Mouse (Mus musculus): Measurements from ENCODE around the gene Rpl29. TPM values are rescaled to one million over a fixed set of nuclear protein-coding genes. Genes with fewer than 3 reads are reported as not detected.

Rpl29 gene
- polyA plus RNA-seq, 1 experiment, result 237 TPM

- Histone ChIP-seq H3K4me1 (ENCODE audit: control insufficient read depth, insufficient read depth, low read length) (no peaks in the 10 kb centered on the region), H3K27ac (ENCODE audit: insufficient read depth, low read length) (no peak overlapping the region)
- no peak for TF ChIP-seq CTCF (IDR thresholded peaks at IDR 0.05; ENCODE audit: low read depth, low read length)
- no peak for TF ChIP-seq POLR2A (IDR thresholded peaks at IDR 0.05; ENCODE audit: insufficient read depth, low read length)
- no peak for TF ChIP-seq EP300 (IDR thresholded peaks at IDR 0.05; ENCODE audit: insufficient read depth, low read depth, low read length)
These were observed 22.7 kb upstream of the Rpl29 start for GRCm38 (mm10) chr9:106406443-106407078.

DNA sequence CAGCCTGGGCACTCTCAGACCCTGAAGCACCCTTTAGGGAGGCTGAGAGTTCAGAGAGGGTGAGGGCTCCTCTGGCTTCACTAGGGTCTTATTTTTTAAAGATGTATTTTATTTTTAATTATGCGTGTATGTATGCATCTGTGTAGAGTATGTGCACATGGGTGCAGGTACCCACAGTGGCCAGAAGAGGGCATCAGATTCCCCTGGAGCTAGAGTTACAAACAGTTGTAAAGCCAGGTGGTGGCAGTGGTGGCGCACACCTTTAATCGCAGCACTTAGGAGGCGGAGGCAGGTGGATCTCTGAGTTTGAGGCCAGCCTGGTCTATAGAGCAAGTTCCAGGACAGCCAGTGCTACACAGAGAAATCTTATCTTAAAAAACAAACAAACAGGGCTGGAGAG lies 20.2 kb upstream of the Rpl29 start:
- TF ChIP-seq POLR2A (IDR thresholded peaks at IDR 0.05; ENCODE audit: insufficient read depth, low read length) (no peak), CTCF (IDR thresholded peaks at IDR 0.05; ENCODE audit: low read depth, low read length) (peak; percentile 22)
- Histone ChIP-seq H3K9me3 (replicated peaks; ENCODE audit: control insufficient read depth, insufficient read depth, low read length, poor library complexity, severe bottlenecking) (no peaks in the 10 kb centered on the region), H3K9ac (ENCODE audit: low read depth, poor library complexity, severe bottlenecking) (no peak overlapping the region), H3K27ac (ENCODE audit: insufficient read depth, low read length) (no peak overlapping the region), H3K4me3 (ENCODE audit: low read depth, low read length) (no peak overlapping the region), H3K27me3 (ENCODE audit: control insufficient read depth, insufficient read depth, low read length, poor library complexity, severe bottlenecking) (no peaks in the 10 kb centered on the region), H3K4me1 (ENCODE audit: control insufficient read depth, insufficient read depth, low read length) (no peaks in the 10 kb centered on the region), H3K36me3 (ENCODE audit: control insufficient read depth, insufficient read depth, low read length, poor library complexity, severe bottlenecking) (no peaks in the 10 kb centered on the region)

More at GRCm38 (mm10) chr9:106406443-106407078, 22.7 kb upstream of the Rpl29 start:
- Histone ChIP-seq H3K4me3 (ENCODE audit: low read depth, low read length) (no peak overlapping the region), H3K9ac (ENCODE audit: low read depth, poor library complexity, severe bottlenecking) (no peak overlapping the region), H3K36me3 (ENCODE audit: control insufficient read depth, insufficient read depth, low read length, poor library complexity, severe bottlenecking) (no peaks in the 10 kb centered on the region), H3K27me3 (ENCODE audit: control insufficient read depth, insufficient read depth, low read length, poor library complexity, severe bottlenecking) (no peaks in the 10 kb centered on the region), H3K9me3 (replicated peaks; ENCODE audit: control insufficient read depth, insufficient read depth, low read length, poor library complexity, severe bottlenecking) (no peaks in the 10 kb centered on the region)

DNA sequence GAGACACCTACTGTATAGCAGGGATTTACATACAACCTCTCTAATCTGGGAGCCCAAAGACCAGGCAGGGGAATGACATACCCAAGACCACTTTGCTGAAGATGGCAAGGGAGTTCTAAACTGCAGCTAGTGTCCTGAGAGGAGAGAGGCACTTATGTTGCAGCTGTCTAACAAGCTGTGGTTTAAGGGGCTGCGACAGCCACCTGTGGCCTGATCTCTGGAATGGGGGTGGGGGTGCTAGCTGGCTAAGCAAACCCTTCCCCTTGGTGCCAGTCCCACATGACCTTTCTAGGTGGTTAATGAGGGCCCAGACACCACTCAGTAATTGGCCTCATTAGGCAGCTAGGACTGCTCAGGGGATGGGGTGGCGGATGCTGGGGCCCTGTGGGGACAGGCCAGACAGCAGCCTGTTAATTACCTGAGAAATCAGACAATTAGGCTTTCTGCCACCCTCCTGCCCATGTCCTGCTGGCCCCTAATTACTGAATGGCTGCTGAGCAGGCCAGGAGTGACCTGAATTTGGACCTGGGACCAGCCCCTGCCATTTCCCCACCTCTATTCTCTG lies 19.1 kb upstream of the Rpl29 start:
- no peak for TF ChIP-seq CTCF (IDR thresholded peaks at IDR 0.05; ENCODE audit: low read depth, low read length)
- TF ChIP-seq POLR2A (IDR thresholded peaks at IDR 0.05; ENCODE audit: insufficient read depth, low read length), result no peak
- TF ChIP-seq EP300 (IDR thresholded peaks at IDR 0.05; ENCODE audit: insufficient read depth, low read depth, low read length), result no peak
- H3K9me3 ChIP-seq (replicated peaks; ENCODE audit: control insufficient read depth, insufficient read depth, low read length, poor library complexity, severe bottlenecking), result no peaks in the 10 kb centered on the region
- H3K4me1 ChIP-seq (ENCODE audit: control insufficient read depth, insufficient read depth, low read length), result no peaks in the 10 kb centered on the region
- H3K36me3 ChIP-seq (ENCODE audit: control insufficient read depth, insufficient read depth, low read length, poor library complexity, severe bottlenecking), result no peaks in the 10 kb centered on the region
- no peak overlapping the region for H3K9ac ChIP-seq (ENCODE audit: low read depth, poor library complexity, severe bottlenecking)
- no peak overlapping the region for H3K27ac ChIP-seq (ENCODE audit: insufficient read depth, low read length)
- H3K4me3 ChIP-seq (ENCODE audit: low read depth, low read length), result no peak overlapping the region
- H3K27me3 ChIP-seq (ENCODE audit: control insufficient read depth, insufficient read depth, low read length, poor library complexity, severe bottlenecking), result no peaks in the 10 kb centered on the region

DNA sequence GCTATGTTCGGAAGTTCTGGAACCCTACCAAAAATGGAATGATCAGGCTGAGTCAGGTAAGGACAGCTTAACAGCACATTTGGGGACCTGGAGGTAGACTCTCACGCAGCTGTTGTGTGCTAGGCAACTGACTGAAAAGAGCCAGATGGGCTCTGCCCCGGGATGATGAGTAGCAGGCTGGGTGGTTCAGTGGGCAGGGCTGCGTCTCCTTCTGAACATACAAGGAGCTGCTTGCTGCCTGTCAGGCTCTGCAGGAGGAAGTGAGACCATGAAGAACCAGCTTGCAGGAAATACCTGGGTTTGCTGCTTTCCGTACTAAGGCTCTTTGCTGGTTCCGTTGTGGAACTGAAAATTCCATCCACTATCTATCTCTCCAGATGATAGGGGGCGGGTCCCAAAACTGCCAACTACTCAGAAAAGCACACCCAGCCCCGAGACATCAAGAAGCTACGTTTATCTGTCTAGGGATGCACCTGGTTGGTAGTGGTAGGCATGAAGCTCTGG lies 18.1 kb upstream of the Rpl29 start:
- H3K27ac ChIP-seq (ENCODE audit: insufficient read depth, low read length), result no peak overlapping the region

DNA sequence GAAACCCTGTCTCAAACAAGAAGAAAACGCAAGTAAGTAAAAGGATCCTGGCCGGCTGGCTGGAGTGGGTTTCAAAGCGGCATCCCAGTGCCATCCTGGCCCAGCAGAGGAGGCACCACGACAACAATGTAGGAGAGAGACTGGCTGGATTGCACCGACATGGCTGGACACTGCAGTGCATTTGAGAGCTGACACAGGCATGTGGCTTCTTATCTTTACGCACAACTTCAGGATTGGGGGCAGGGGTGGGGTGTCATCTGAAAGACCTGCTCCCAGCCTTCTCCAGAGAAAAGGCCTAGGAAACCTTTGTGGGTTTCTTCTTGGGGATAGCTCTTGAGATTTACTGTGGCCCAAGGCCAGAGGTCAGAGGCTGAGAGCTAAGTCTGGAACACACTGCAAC lies 17.5 kb upstream of the Rpl29 start:
- H3K36me3 ChIP-seq (ENCODE audit: control insufficient read depth, insufficient read depth, low read length, poor library complexity, severe bottlenecking), result no peaks in the 10 kb centered on the region
- H3K27me3 ChIP-seq (ENCODE audit: control insufficient read depth, insufficient read depth, low read length, poor library complexity, severe bottlenecking), result no peaks in the 10 kb centered on the region
- TF ChIP-seq POLR2A (IDR thresholded peaks at IDR 0.05; ENCODE audit: insufficient read depth, low read length), result no peak
- no peak for TF ChIP-seq CTCF (IDR thresholded peaks at IDR 0.05; ENCODE audit: low read depth, low read length)
- TF ChIP-seq EP300 (IDR thresholded peaks at IDR 0.05; ENCODE audit: insufficient read depth, low read depth, low read length), result no peak
- no peaks in the 10 kb centered on the region for H3K4me1 ChIP-seq (ENCODE audit: control insufficient read depth, insufficient read depth, low read length)
- no peaks in the 10 kb centered on the region for H3K9me3 ChIP-seq (replicated peaks; ENCODE audit: control insufficient read depth, insufficient read depth, low read length, poor library complexity, severe bottlenecking)
- H3K4me3 ChIP-seq (ENCODE audit: low read depth, low read length), result no peak overlapping the region
- no peak overlapping the region for H3K27ac ChIP-seq (ENCODE audit: insufficient read depth, low read length)
- no peak overlapping the region for H3K9ac ChIP-seq (ENCODE audit: low read depth, poor library complexity, severe bottlenecking)

More for the DNA sequence above, 18.1 kb upstream of the Rpl29 start:
- Histone ChIP-seq H3K27me3 (ENCODE audit: control insufficient read depth, insufficient read depth, low read length, poor library complexity, severe bottlenecking) (no peaks in the 10 kb centered on the region), H3K4me1 (ENCODE audit: control insufficient read depth, insufficient read depth, low read length) (no peaks in the 10 kb centered on the region), H3K9ac (ENCODE audit: low read depth, poor library complexity, severe bottlenecking) (no peak overlapping the region), H3K4me3 (ENCODE audit: low read depth, low read length) (no peak overlapping the region), H3K36me3 (ENCODE audit: control insufficient read depth, insufficient read depth, low read length, poor library complexity, severe bottlenecking) (no peaks in the 10 kb centered on the region), H3K9me3 (replicated peaks; ENCODE audit: control insufficient read depth, insufficient read depth, low read length, poor library complexity, severe bottlenecking) (no peaks in the 10 kb centered on the region)
- TF ChIP-seq CTCF (IDR thresholded peaks at IDR 0.05; ENCODE audit: low read depth, low read length), result no peak
- TF ChIP-seq POLR2A (IDR thresholded peaks at IDR 0.05; ENCODE audit: insufficient read depth, low read length), result no peak
- TF ChIP-seq EP300 (IDR thresholded peaks at IDR 0.05; ENCODE audit: insufficient read depth, low read depth, low read length), result no peak

DNA sequence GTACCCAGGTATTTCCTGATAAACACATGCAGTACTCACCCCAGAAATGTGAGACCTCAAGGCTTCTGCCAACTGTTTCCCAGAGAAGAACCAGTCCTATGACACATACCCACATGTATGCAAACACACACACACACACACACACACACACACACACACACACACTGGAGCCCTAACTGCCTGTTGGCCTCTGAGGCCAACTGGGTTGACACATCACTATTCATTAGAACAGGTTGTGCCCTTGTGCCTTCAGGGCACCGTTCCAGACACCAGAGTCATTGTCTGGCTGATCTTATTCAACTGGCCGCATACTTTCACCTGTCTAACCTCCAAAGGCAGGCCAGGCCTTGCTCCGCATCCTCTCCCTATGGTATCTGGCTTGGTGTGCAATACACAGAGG lies 17.0 kb upstream of the Rpl29 start:
- Histone ChIP-seq H3K4me1 (ENCODE audit: control insufficient read depth, insufficient read depth, low read length) (no peaks in the 10 kb centered on the region), H3K9ac (ENCODE audit: low read depth, poor library complexity, severe bottlenecking) (no peak overlapping the region), H3K27me3 (ENCODE audit: control insufficient read depth, insufficient read depth, low read length, poor library complexity, severe bottlenecking) (no peaks in the 10 kb centered on the region), H3K36me3 (ENCODE audit: control insufficient read depth, insufficient read depth, low read length, poor library complexity, severe bottlenecking) (no peaks in the 10 kb centered on the region), H3K9me3 (replicated peaks; ENCODE audit: control insufficient read depth, insufficient read depth, low read length, poor library complexity, severe bottlenecking) (no peaks in the 10 kb centered on the region), H3K4me3 (ENCODE audit: low read depth, low read length) (no peak overlapping the region), H3K27ac (ENCODE audit: insufficient read depth, low read length) (no peak overlapping the region)
- TF ChIP-seq EP300 (IDR thresholded peaks at IDR 0.05; ENCODE audit: insufficient read depth, low read depth, low read length) (no peak), POLR2A (IDR thresholded peaks at IDR 0.05; ENCODE audit: insufficient read depth, low read length) (no peak), CTCF (IDR thresholded peaks at IDR 0.05; ENCODE audit: low read depth, low read length) (no peak)
